Mouse (Mus musculus): ENCODE results near the gene Pea15a. TPM values are rescaled to one million over a fixed set of nuclear protein-coding genes. Genes with fewer than 3 reads are reported as not detected.

Gene Pea15a
- total RNA-seq, 2 experiments from 2014 or later = 0.50 TPM; not detected in 1

- ATAC-seq (replicated peaks; ENCODE audit: low FRiP score, low TSS enrichment, poor library complexity, severe bottlenecking) = no peak
Observed at GRCm38 (mm10) chr1:172207111-172207584, 544 bp upstream of the Pea15a start.

DNA sequence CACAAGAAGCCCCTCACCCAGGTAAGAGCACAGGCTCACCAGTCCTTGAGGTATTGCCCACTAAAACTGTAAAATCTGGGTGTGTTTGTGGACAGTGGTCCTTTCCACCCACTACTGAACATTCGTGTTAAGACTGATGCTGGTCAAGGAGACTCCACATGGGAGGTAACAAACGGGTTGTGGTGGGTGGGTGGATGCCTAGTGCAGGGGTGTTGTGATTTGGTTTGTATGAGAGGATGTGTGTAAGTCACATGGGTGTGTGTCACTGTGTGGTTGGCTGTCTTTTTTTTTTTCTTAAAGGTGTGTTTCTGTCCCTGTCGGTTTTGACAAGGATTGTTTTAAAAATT is 890 bp downstream of the Pea15a start:
- ATAC-seq (replicated peaks; ENCODE audit: low FRiP score, low TSS enrichment, poor library complexity, severe bottlenecking) = 0 out of 2 replicates have a peak, but pooled peaks have one; percentile 13

DNA sequence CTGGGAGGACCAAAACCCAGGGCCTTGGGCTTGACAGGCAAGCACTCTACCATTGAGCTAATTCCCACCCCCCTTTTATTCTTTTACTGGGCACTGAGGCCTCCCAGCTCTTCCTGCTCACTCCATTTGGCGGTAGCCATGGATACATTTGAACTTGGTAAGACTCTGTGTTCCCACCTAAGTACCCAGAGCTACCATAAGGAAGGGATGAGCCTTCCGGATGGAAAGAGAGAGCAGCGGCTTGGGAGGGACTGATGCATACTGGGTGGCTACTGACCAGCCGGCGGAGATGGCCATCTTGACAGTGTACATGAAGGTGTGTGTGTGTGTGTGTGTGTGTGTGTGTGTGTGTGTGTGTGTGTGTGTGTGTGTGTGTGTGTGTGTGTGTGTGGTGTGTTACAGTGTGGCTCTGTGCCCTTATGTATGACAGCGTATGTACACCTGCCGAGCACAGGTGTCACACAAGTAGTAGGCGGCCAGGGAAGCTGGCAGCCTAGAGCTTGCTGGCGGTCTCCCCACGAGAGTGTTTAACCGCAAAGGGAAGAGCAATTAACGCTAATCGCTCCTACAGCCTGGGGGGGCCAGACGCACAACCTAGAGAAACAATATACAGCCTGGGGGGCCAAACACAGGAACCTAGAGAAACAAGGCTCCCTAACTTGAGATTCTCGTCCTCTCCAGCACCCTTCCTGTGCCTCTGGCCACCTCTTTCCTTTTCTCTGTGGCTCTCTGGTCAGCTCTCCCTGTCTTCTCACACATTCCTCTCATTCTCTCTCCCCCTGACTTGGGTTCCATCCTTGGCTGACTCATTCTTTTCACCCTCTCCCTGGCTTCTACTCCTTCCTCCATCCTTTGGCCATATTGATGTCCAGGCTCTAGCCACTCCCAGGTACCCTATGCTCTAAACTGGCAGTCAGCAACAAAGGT is 1.5 kb downstream of the Pea15a start:
- no peak for ATAC-seq (replicated peaks; ENCODE audit: low FRiP score, low TSS enrichment, poor library complexity, severe bottlenecking)

GRCm38 (mm10) chr1:172204033-172204813 is 2.4 kb downstream of the Pea15a start:
- ATAC-seq (replicated peaks; ENCODE audit: low FRiP score, low TSS enrichment, poor library complexity, severe bottlenecking) = no peak

- ATAC-seq (replicated peaks; ENCODE audit: low FRiP score, low TSS enrichment, poor library complexity, severe bottlenecking) = no peak
Observed at GRCm38 (mm10) chr1:172203566-172203965, 3.0 kb downstream of the Pea15a start.

GRCm38 (mm10) chr1:172202894-172203522 is 3.6 kb downstream of the Pea15a start:
- ATAC-seq (replicated peaks; ENCODE audit: low FRiP score, low TSS enrichment, poor library complexity, severe bottlenecking) = no peak

DNA sequence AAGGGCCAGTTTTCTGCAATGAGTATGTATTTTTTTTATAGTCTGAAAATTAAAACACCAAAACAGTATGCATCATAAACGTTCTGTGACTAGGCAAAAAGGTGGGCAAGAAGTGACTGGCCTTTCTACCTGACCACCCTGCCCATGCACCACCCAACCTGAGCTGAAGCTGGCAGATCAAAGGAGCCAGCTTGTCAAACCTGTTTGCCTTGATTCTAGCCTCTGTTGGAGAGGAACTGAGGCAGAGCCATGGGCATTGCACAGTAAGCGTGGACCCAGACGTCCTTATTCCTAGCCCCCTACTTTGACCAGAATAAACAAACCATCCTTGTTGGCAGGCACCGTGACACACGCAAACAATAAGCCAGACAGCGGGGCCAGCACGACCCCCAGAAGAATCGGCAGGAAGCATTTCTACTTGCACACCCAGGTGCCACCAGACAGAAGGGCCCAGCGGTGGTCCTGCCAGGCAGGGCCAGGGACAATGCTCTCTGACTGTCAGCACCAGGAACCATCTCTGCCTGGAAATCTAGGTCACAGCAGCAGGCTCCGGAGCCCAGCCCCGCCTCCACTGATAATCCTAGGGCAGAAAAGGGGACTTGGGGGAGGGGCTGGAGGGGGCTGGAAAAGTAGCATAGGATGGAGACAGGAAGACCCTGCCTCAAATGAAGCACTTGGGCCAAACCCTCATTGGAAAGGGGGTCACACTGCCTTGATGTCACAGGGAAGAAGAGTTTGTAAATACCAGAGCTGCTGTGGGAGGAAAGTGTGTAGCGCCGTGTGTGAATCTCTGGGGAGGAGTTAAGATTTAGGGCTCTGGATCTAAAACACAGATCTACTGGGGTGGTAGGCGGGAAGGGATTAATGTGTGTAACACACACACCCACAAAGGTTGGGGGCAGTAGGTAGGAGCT is 4.4 kb downstream of the Pea15a start:
- ATAC-seq (replicated peaks; ENCODE audit: low FRiP score, low TSS enrichment, poor library complexity, severe bottlenecking) = no peak

DNA sequence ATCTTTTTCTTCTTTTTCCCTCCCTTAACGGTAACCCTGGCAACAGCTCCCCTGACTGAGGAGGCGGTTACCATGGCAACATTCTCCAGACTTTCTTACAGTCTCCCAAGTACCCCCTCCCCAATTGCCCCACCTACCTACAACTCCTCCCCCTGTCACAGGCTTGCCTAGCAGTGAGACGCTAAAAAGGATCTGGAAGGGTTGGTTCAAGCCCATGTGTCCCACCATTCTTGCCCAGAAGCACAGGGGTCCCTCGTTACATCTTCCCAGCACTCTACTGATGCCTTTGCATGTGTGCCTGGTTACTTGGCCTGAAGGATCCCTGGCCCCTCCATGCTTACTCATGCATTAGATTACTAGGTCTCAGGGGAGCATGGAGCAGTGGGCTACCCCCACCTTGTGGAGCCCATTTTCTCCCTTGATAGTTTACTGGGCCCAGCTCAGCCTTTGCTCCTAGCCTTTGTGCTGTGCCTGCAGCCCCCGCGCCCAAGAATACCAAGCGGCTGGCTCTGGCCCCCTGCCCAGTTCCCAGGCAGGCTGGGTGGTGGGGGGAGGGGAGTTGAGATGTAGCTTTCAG is 5.6 kb downstream of the Pea15a start:
- ATAC-seq (replicated peaks; ENCODE audit: low FRiP score, low TSS enrichment, poor library complexity, severe bottlenecking) = no peak

DNA sequence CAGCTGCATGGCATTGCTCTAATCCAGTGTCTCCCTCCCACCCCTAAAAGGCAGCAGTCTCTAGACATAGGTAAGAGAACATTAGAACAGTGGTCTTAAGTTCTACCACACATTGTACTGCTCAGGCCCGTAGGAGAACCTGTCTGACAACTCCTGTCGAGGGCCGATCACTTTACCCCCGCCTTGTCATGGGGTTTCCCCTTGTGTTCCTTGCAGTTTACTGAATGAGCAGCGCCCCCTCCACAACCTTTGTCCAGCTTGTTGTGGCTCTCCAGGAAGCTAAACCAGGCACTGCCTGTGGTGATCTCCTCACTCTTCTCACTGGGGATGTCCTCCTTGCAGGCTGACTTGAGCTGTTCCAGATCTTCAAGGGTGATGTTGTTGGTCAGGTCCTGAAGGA is 6.4 kb downstream of the Pea15a start:
- ATAC-seq (replicated peaks; ENCODE audit: low FRiP score, low TSS enrichment, poor library complexity, severe bottlenecking) = no peak

DNA sequence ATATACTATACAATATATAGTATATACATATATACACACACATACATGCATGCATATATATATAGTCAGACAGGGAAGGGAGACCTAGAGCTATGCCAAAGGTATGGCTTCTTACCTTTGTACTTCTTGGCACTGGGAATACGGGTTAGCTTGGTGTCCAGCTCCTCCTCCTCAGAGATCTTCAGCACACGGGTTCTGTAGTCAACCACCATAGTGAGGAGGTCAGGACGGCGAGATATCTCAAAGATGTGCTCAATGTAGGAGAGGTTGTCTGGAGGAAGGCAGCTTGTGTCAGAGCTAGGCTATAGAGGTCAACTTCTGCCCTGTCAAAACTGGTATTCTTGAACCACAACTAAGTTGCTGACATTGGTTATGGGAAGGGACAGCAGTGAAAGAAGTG is 7.6 kb downstream of the Pea15a start:
- no peak for ATAC-seq (replicated peaks; ENCODE audit: low FRiP score, low TSS enrichment, poor library complexity, severe bottlenecking)

DNA sequence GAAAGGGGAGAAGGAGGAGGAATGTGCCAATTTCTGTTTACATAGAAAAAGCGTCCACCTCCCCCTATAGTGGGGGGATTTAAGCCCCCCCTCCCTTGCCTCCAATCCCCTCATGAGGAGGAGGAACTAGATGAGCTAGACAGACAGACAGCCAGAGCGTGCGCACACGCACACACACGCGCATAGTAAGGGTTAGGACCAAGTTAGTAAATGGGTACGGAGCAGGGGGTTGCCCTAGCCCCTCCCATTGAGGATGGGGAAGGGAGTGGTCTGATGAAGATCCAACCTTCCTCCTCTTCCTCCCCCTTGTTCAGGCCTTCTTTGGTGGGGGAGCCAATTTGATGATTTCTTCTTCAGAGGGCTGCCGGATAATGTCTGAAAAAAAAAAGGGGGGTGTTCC is 8.3 kb downstream of the Pea15a start:
- ATAC-seq (replicated peaks; ENCODE audit: low FRiP score, low TSS enrichment, poor library complexity, severe bottlenecking) = no peak

DNA sequence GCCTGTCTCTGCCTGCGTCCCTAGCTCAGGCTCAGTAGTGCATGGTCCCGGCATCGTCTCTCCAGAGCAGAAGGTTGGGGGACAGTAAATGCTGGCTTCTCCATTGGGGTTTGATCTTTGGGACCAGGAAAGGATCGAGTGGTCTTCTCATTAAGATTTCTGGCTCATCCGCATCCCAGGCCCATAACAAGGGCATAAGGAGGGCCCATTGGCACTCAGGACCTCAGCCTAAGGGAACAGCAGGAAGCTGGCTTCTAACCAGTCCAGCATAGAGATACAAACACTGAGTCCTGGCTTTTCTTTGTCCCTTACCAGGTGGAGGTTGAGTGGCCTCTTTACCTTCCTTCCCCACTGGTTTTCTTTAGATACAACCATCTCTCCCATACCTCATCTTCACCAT is 8.8 kb downstream of the Pea15a start:
- no peak for ATAC-seq (replicated peaks; ENCODE audit: low FRiP score, low TSS enrichment, poor library complexity, severe bottlenecking)

DNA sequence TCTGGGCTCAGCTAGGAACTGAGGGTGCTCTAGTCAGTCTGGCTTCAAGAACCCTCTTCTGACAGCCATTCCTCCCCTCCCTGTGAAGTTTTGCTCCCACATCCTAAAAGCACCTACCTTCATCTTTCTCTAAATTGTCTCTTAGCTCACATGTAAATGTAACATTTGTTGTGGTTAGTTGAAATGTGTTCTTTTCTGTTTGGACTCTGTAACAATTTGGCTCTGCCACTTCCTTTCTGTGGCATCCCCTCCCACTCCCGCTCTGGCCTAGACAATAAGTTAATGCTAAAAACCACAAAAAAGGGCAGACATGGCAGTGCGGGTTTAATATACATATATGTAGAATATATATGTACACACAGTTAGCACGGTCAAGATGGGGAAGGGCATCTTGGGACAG is 9.5 kb downstream of the Pea15a start:
- ATAC-seq (replicated peaks; ENCODE audit: low FRiP score, low TSS enrichment, poor library complexity, severe bottlenecking) = no peak

DNA sequence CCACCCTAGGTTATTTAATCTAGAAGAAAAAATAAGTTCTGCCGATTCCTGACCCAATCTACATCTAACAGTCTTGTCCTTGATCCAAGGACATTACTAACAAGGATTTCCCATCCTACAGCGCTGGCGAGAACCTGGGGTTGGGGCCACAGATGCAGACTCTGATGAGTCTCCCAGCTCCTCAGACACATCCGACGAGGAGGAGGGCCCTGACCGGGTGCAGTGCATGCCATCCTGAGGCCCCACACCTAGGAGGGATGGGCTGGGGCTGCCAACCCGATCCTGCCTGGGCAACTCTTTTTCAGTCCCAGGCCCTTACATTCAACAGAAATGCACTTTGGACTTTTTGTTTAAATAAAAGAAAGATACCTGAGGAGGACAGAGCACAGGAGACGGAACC is 12.2 kb downstream of the Pea15a start:
- ATAC-seq (replicated peaks; ENCODE audit: low FRiP score, low TSS enrichment, poor library complexity, severe bottlenecking) = no peak

DNA sequence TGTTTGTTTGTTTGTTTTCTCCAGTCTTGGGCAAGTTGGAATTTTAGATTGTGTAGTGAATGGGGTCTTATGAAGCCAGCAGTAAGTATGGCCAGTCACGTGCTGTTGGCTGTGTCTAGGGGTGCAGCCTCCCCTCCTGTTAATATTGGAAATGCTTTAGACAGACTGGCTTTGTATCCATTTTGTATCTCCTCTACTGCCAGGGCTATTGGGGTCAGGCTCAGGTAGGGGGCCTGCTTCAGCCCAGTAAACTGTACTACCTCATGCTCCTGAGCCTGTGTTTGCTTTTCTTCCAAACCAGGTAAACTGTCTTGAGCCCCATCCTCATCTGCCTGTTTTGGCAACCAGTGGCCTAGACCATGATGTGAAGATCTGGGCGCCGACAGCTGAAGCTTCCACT is 14.4 kb downstream of the Pea15a start:
- no peak for ATAC-seq (replicated peaks; ENCODE audit: low FRiP score, low TSS enrichment, poor library complexity, severe bottlenecking)

- ATAC-seq (replicated peaks; ENCODE audit: low FRiP score, low TSS enrichment, poor library complexity, severe bottlenecking) = no peak
Observed at GRCm38 (mm10) chr1:172191578-172191977, 15.0 kb downstream of the Pea15a start.

- ATAC-seq (replicated peaks; ENCODE audit: low FRiP score, low TSS enrichment, poor library complexity, severe bottlenecking) = peak; percentile 85
Observed at GRCm38 (mm10) chr1:172188891-172189290, 17.7 kb downstream of the Pea15a start.

DNA sequence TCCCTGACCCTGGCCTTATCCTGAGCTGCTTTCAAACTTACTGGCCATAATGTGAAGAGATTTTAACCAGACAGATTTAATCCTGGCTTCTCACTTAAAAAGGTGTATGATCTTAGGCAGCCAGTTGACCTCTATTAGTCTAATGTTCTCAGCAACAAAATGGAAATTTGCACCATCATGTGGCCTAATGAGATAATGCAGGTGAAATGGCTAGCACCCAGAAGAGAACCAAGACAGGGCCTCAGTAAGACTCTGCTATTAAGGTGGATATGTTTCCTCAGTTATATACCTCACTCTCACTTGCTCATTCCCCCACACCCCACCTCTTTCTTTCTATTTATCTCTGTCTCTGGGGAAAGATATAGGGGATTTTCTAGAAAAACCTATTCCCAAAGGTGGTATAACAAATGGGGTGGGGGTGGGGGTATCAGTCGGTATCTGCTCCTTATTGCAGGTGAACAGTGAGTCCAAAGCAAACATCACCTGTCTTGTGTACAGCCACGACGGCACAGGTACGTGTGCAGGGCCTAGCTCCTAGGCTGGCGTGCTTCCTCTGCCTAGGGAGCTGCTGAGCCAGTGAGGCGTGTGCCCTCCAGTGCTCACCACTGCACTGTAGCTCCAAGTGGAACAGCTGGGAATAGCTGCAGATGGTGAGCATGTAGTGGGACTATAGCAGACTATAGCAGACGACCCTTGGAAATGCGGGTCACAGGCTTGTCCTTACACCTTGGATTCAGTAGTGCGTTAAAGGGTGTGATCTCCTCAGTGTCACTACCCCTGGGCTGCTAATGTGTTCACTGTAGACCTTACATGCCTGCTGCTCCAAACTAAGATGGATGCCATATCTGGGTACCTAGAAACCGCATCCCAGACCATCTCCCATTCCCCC is 20.0 kb downstream of the Pea15a start:
- peak; percentile 44; the same call in 1 of the 2 replicates for ATAC-seq (replicated peaks; ENCODE audit: low FRiP score, low TSS enrichment, poor library complexity, severe bottlenecking)
